Mouse (Mus musculus) retina, postnatal 7 days (tissue): ENCODE measurements at regions not wholly inside any gene's neighbourhood (a gene's known extent, or its start where the extent isn't known, plus 50 kb on each side); places are given as distances from the start of the nearest gene placed in this dataset.

Experiments used
- DNase-seq: peaks from one replicate; pipeline ENCODE4 v3.0.0-alpha.2; 2012; ENCODE audit warnings: low read depth, low spot score

GRCm38 (mm10) chr14:72942571-72942970 lies 106.3 kb downstream of the Cysltr2 start:
- no peak for DNase-seq

- no peak for DNase-seq
These were observed 109.9 kb downstream of the Cysltr2 start for GRCm38 (mm10) chr14:72939067-72939393.

- no peak for DNase-seq
These were observed 110.4 kb downstream of the Cysltr2 start for GRCm38 (mm10) chr14:72938382-72939066.

GRCm38 (mm10) chr14:72933598-72933997 lies 115.3 kb downstream of the Cysltr2 start:
- DNase-seq: no peak

GRCm38 (mm10) chr14:72932296-72932695 lies 116.6 kb downstream of the Cysltr2 start:
- DNase-seq: no peak

- no peak for DNase-seq
These were observed 147.6 kb downstream of the Cysltr2 start for GRCm38 (mm10) chr14:72901171-72901926.

GRCm38 (mm10) chr14:72899630-72900029 lies 149.3 kb downstream of the Cysltr2 start:
- DNase-seq: no peak

GRCm38 (mm10) chr14:72892316-72892715 lies 156.6 kb downstream of the Cysltr2 start:
- no peak for DNase-seq

- DNase-seq: no peak
These were observed 159.3 kb downstream of the Cysltr2 start for GRCm38 (mm10) chr14:72889663-72890062.

- no peak for DNase-seq
These were observed 161.3 kb downstream of the Cysltr2 start for GRCm38 (mm10) chr14:72887470-72888071.

- DNase-seq: no peak
These were observed 162.0 kb downstream of the Cysltr2 start for GRCm38 (mm10) chr14:72886935-72887369.

- DNase-seq: no peak
These were observed 163.1 kb downstream of the Cysltr2 start for GRCm38 (mm10) chr14:72885824-72886223.

GRCm38 (mm10) chr14:72884561-72884960 lies 164.4 kb downstream of the Cysltr2 start:
- DNase-seq: no peak

GRCm38 (mm10) chr14:72877132-72877531 lies 167.3 kb upstream of the Fndc3a start:
- DNase-seq: no peak

GRCm38 (mm10) chr14:72873494-72873893 lies 163.7 kb upstream of the Fndc3a start:
- no peak for DNase-seq

- no peak for DNase-seq
These were observed 159.5 kb upstream of the Fndc3a start for GRCm38 (mm10) chr14:72869188-72869749.

GRCm38 (mm10) chr14:72866896-72867295 lies 157.1 kb upstream of the Fndc3a start:
- DNase-seq: no peak

GRCm38 (mm10) chr14:72865531-72865930 lies 155.7 kb upstream of the Fndc3a start:
- DNase-seq: no peak

- DNase-seq: no peak
These were observed 155.0 kb upstream of the Fndc3a start for GRCm38 (mm10) chr14:72864792-72865191.

- DNase-seq: no peak
These were observed 154.3 kb upstream of the Fndc3a start for GRCm38 (mm10) chr14:72864130-72864529.

GRCm38 (mm10) chr14:72862806-72863526 lies 153.2 kb upstream of the Fndc3a start:
- DNase-seq: no peak

GRCm38 (mm10) chr14:72854226-72854625 lies 144.4 kb upstream of the Fndc3a start:
- no peak for DNase-seq
